Mouse (Mus musculus) cortical plate, adult 2 months (tissue): ENCODE measurements around the gene Zfp775.

ENCODE experiments used
- CTCF ChIP-seq: fragments of 200-500 bp; IDR thresholded peaks from 2 replicates; pipeline ENCODE4 v1.5.1; 2011; ENCODE audit warnings: mild to moderate bottlenecking, control low read depth, low read length; ENCODE audit not compliant: insufficient read depth; ENCODE audit errors: extremely low read depth
- POLR2A ChIP-seq: fragments of 200-500 bp; IDR thresholded peaks from 2 replicates; pipeline ENCODE4 v1.6.1; 2011; ENCODE audit warnings: mild to moderate bottlenecking, low read length, control low read depth; ENCODE audit not compliant: insufficient read depth; ENCODE audit errors: extremely low read depth

DNA sequence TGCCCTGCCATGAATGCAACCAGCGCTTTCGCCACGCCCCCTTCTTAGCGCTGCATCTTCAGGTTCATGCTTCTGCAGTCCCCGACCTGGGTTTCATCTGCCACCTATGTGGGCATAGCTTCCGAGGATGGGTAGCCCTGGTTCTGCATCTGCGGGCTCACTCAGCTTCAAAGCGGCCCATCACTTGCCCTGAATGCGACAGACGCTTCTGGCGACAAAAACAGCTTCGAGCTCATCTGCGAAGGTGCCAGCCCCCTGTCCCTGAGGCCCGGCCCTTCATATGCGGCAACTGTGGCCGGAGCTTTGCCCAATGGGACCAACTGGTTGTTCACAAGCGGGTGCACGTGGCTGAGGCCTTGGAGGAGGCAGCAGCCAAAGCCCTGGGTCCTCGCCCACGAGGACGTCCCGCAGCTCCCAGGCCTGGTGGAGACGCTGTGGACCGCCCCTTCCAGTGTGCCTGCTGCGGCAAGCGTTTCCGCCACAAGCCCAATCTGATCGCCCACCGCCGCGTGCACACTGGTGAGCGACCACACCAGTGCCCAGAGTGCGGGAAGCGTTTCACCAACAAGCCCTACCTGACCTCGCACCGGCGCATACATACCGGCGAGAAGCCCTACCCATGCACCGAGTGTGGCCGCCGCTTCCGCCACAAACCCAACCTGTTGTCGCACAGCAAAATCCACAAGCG lies 5.2 kb upstream of the Zfp775 start:
- TF ChIP-seq POLR2A, result no peak
- no peak for TF ChIP-seq CTCF
